Mouse (Mus musculus): ENCODE measurements around the gene Gm21761.
"Not testable (repeated sequence)": the region's sequence is repeated elsewhere in the genome, so short reads cannot be mapped to it uniquely, and the experiment has no call there.

Gm21761 gene

DNA sequence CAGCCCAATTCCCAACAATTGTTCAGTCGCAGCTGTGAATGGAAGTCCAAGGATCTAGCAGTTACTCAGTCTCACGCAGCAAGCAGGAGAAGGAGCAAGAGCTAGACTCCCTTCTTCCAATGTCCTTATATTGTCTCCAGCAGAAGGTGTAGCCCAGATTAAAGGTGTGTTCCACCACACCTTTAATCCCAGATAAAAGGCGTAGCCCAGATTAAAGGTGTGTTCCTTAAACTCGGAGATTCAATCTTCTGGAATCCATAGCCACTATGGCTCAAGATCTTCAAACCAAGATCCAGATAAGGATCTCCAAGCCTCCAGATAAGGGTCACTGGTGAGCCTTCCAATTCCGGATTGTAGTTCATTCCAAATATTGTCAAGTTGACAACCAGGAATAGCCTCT is at the start of gene Gm21761:
Gene Gm21761 (minus strand): TSS at position 101 of the 400 bp plus-strand sequence.
- not testable (repeated sequence) for DNase-seq

GRCm38 (mm10) chr13:119969163-119969562 is 40.1 kb upstream of the Gm21761 start:
- not testable (repeated sequence) for DNase-seq

GRCm38 (mm10) chr13:119968193-119968592 is 39.1 kb upstream of the Gm21761 start:
- not testable (repeated sequence) for DNase-seq

DNA sequence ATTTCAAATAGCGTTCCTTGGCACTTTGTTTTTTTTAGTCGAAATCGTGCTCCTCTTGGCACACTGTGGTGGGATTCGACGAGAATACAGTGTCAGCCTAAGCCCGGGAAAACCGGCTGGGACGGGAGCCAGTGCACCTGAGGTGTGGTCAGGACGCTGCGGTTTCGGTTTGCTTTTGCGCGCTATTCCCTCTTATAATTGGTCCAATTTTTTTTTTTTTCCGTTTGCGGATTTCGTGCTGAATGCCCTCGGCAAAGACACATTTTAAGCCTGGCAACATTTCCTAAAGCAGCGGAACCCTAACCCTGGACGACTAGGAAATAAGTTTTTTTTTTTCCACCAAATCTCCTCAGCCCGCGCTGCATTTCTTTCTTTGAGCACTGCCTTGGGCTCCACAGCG is 36.9 kb upstream of the Gm21761 start:
- DNase-seq = peak; percentile 21

DNA sequence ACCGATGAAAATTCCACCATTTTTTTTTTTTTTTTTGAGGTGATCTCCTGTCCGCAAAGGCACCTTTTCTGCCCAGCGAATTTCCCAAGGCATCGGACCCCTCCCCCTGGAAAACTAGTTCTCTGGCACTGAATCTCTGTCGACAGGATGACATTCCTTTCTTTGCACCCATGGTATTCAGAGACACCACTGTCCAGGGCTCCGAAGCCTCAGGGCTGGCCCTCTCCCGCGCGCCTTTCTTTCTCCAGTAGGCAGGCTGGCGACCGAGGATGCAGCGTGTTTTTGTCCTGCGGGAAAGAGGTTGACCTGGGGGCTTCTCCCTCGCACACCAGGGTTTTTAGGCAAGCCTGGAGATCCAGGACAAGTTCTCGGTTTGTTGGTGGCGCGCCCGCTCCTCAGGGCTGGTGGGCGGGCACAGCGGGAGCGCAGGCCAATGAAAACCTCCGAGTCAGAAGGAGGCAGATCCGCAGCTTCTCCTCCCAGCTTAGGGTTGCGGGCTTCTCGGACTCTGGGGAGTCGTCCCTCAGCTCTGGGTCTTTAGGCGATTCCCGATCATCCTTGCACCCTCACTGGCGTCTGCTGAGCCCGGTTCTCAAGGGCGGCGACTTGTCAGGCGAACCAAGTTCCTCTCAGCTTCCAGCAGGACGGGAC is 36.4 kb upstream of the Gm21761 start:
- DNase-seq = not testable (repeated sequence)

DNA sequence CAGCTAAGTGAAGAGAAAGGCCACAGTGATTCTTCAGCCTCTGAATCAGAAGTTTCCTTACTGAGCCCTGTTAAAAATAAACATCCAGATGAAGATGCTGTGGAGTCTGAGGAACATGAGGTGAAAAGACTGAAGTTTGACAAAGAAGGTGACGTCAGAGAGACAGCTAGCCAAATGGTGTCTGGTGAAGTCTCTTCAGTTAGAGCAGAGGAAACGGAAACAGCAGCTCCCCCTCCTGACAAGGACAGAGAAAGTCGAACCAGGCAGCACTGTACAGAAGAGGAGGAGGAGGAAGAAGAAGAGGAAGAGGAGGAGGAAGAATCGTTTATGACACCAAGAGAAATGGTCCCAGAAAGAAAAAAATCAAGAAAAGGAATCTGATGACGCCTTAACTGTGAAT is 33.8 kb upstream of the Gm21761 start:
- not testable (repeated sequence) for DNase-seq

DNA sequence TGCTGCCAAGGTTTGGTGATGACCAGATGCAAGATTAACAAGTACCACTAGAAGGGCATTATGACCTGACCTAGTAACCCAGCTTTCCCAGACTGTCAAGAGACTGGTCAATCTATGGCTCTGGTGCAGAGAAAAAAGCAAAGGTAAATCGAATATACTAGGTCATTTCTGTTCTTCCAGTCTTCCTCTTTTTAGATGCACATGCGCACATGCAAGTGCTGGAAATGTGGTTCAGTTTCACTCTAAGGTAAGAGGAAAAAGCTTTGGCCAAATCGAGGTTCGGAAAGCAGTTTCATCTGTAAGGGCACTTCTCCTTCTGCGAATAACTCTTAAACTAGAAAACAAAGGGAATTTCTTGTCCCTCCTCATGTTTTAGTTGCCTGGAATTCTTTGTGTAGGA is 26.5 kb upstream of the Gm21761 start:
- not testable (repeated sequence) for DNase-seq

DNA sequence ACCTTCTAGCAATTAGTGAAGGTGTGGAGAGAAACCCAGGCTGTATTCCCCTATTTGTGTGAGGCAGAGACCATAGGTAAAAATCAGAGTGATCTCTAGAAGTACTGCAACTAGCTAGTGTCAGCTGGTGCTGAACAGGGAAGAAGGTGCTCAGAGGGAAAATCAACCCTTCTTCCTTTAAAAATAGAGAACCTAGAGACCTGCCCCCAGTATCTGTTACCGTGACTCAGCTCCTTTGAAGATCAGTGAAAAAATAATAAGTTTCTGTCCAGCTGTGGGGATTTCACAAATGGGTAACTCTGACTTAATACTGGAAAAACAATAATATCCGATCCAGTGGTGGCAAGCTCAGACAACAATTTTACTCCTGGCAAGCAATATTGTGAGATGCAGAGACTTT is 26.0 kb upstream of the Gm21761 start:
- not testable (repeated sequence) for DNase-seq

GRCm38 (mm10) chr13:119950706-119951105 is 21.6 kb upstream of the Gm21761 start, which contains the start of gene B020031M17Rik:
Gene B020031M17Rik, minus strand, starts transcription at chr13:119950806.
- not testable (repeated sequence) for DNase-seq

- DNase-seq = not testable (repeated sequence)
These were observed 4.3 kb downstream of the Gm21761 start for GRCm38 (mm10) chr13:119924597-119925340.

- not testable (repeated sequence) for DNase-seq
These were observed 11.9 kb downstream of the Gm21761 start for GRCm38 (mm10) chr13:119916966-119917722.

DNA sequence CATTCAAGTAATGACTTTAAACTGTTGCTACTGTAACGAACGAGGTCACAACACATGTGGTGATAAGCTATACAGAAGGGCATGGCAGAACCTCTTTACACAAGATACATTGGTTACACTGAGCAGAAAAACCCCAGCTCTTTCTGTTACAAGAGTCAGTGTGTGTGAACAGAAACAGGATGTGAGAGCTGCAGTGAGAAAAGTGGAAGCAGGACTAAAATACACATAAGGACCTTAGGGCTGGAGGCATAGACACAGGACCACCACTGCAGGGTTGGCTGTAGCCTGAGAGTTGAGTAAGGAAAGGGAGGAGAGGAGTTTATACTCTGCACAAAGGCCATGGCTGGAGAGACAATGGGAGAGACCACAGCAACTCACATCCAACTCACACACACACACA is 12.6 kb downstream of the Gm21761 start:
- not testable (repeated sequence) for DNase-seq

DNA sequence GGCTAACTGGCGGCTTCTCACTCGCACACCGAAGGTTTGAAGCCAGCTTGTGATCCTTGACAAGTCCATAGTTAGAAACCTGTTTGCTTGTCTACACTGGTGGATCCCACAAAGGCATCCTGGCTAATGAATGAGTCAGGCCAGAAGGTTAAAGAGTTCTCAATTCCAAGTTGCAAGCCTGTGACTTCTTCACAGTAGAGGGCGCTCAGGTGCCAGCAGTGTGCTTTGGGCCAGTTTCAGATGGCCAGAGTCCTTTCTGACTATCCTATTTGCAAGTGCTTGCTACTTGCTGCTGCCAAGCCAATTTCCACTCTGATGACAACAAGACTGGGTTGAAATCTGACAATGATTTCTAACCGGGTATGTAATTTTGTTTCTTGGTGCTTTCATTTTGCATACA is 30.5 kb downstream of the Gm21761 start:
- not testable (repeated sequence) for DNase-seq

- DNase-seq = not testable (repeated sequence)
These were observed 34.4 kb downstream of the Gm21761 start, which contains the start of gene Tcstv1 for GRCm38 (mm10) chr13:119894685-119895084. Gene Tcstv1, minus strand, starts transcription at chr13:119894785.

DNA sequence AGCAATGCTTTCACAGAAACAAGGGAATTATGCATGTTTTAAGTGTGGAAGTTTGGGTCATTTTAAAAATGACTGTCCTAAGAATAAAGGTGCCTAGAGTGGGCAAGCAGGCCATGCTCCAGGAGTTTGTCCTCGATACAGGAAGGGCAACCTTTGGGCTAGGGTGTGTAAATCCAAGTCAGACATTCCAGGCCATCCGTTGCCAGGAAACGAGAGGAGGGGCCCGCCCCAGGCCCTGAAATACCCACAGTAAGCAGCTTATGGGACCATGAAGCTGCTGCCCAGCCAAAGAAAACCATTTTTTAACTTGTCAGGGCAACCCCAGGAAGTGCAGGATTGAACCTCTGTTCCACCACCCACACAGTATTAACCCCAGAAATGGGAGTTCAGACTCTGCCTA is 42.2 kb downstream of the Gm21761 start:
- DNase-seq = not testable (repeated sequence)

- DNase-seq = not testable (repeated sequence)
These were observed 64.6 kb downstream of the Gm21761 start for GRCm38 (mm10) chr13:119864395-119864999.

DNA sequence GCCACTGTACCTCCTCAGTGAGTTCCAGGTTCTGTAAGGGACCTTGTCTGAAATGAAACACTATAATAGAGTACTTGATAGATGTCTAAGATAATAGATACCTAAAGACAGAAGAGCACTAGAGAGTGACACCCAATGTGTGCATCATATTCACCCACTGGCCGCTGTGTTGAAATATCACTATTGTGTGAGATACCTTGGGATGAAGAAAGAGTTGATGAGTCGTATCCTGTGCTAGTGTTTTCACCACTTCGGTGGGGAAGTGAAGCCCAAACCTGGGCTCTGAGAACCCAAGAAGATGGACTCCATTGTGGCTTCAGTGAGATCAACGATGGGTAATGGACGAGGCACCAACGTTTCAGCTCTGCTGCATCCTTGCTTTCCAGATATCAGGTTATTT is 66.7 kb downstream of the Gm21761 start:
- DNase-seq = not testable (repeated sequence)

Measured in lung, postnatal 36 days (tissue).